Mouse (Mus musculus) B cell, adult 2 months (primary cell): ENCODE results near the gene Speer2.

Experiments used
- DNase-seq, 2 experiments: peaks; one replicate each; pipeline ENCODE4 v3.0.0; 2022

Speer2 gene

DNA sequence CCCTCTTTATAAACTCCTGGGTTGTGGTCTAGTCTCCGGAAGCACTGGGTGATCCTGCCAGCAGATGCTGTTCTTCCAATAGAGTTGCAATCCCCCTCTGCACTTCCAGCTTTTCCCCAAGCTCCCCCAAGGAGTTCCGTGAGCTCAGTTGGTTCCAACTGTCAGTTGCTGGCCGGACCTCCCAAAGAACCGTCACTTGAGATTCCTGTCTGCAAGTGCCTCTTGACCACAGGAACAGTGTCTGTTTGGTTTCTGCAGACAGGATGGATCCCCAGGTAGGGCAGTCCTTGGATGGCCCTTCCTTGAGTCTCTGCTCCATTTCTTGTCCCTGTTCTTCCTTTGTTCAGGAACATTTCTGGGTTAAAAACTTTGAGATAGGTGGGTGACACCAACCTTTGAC, at the start of gene Speer2:
Gene Speer2, minus strand, starts transcription at position 101 of the 400 bp plus-strand sequence.
- DNase-seq = no peak

DNA sequence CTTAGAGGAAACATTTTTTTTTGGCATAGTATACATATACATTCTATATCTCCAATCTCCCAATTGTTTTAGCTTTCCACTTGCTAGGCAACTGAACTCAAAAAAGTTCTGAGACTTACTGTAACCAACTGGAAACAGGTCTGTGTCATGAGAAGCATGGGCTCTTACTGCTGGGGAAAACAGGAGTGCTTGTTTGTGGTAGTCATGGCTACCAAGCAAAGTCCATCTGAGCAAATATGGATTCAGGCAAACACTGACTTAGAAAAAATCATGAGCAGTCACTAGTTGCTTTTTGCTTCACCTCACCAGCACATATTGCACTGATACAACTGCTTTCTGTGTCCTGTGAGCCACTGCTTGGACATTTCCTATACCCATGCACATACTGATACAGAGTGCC, 40.8 kb upstream of the Speer2 start:
- no peak for DNase-seq

DNA sequence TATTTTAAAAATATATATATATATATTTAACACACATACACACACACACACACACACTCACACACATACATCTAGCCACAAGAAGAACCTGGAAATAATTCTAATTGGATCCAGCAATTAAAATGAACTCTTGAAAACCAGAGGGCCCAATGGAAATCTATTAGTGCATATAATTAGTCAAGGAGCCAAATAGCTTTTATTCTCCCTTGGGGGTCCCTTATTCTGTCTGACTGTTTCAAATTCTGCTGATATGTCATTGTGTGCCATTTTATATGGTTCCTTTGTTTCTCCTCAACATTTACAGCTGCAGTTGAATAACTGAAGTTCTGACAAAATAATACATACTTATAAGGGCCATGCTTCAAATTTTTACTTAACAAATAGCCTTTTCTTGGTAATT, 17.2 kb upstream of the Speer2 start:
- DNase-seq = no peak

DNA sequence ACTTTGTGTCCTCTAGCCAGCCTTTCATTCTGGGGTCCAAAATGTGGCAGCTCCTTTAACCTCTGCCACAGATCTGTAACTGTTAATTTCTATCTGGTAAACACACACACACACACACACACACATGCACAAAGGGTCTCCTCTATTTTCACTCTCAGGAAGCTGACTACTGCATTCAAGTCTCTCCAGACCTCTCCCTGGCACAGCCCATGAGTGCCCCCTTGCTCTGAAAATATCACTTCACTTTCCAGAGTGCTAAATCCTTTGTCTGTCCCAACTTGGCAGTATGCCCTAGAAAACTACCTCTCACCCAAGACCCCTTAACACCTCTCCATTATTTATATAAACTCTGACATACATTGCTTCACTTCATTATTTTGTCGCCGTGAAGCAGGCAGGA, 26.9 kb downstream of the Speer2 start:
- no peak for DNase-seq

DNA sequence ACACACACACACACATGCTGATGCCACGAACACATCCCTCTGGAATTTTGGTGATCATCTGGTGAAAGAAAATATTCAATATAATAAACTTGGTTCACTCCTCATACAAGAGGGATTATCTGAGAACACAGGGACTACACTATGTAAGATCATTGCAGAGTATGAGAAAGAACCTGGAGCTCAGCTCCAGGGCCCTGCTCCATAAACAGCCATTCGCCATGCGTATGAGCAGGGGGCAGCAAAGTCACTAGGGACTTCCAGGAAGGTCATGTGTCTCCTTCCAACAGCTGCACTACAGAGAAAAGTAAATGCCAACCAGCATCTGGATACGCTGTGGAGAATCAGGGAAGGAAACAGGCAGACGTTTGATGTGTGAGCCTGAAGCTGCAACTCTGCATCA, 49.9 kb downstream of the Speer2 start:
- DNase-seq = no peak
